In the genomic region with DNA sequence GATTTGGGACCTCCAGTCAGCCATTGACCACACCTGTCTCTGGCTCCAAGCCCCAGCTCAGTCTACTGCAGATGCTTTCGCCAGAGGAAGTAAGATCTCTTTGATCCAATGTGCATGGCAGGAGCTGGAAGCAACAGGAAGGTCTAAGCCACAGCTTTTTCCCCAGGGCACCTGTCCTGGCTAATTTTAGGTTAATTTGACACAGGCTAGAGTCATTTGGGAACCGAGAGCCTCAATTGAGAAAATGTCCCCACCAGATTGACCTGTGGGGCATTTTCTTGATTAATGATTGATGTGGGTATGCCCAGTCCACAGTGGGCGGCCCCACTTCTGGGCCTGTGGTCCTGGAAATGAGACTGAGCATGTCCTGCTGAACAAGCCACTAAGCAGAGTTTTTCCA, we compare ENCODE assay signal across 21 mouse cellular contexts.
A peak's percentile ranks its signal among the peaks of the same experiment; 100 is the strongest.
DNase-seq lines count a peak whose midpoint lies in the region; ATAC-seq lines count a peak whose summit lies in the region.
"Had no signal": no experiment of that assay in that cellular context is flagged by ENCODE, and none has a peak within 500 bp of the region (broad histone marks: within the 10 kb centered on the region; RNA-seq: fewer than 3 reads in every experiment).

No protein-coding gene starts in this region.

- ATAC-seq in forebrain, embryonic 11.5 days (replicated peaks; ENCODE audit: low FRiP score), result no peak
- ATAC-seq in forebrain, embryonic 14.5 days, result no peak
- ATAC-seq in midbrain, embryonic 11.5 days (ENCODE audit: low FRiP score), result no peak
- ATAC-seq in midbrain, embryonic 15.5 days (replicated peaks), result no peak
- ATAC-seq: activated CD4-positive, CD25-positive, alpha-beta regulatory T cell, adult 4 months; forebrain, embryonic 13.5 days; Patski had no signal

- intact Hi-C loops in left cerebral cortex, postnatal 4 days (cut with DNase I), result no loop called here

- H3K9me3 ChIP-seq in forebrain, embryonic 11.5 days (ENCODE audit: control insufficient read depth, low read length), result no peaks in the 10 kb centered on the region
- no peaks in the 10 kb centered on the region for H3K9me3 ChIP-seq in forebrain, embryonic 14.5 days (replicated peaks; ENCODE audit: control insufficient read depth, low read length)
- H3K9me3 ChIP-seq in midbrain, embryonic 11.5 days (ENCODE audit: control insufficient read depth, low read length), result no peaks in the 10 kb centered on the region
- no peaks in the 10 kb centered on the region for H3K9me3 ChIP-seq in midbrain, embryonic 15.5 days
- H3K9me3 ChIP-seq: forebrain, embryonic 13.5 days; heart, embryonic 15.5 days; hindbrain, embryonic 10.5 days; hindbrain, embryonic 15.5 days had no signal

- 82% methylated on average over 3 of the region's 3 CpGs for WGBS in forebrain, embryonic 11.5 days
- 84% methylated on average over 3 of the region's 3 CpGs for WGBS in forebrain, embryonic 14.5 days
- WGBS in midbrain, embryonic 11.5 days, result 81% methylated on average over 3 of the region's 3 CpGs
- 83% methylated on average over 3 of the region's 3 CpGs for WGBS in midbrain, embryonic 15.5 days

- no peaks in the 10 kb centered on the region for H3K36me3 ChIP-seq in forebrain, embryonic 11.5 days (ENCODE audit: control insufficient read depth, insufficient read depth, low read length)
- no peaks in the 10 kb centered on the region for H3K36me3 ChIP-seq in forebrain, embryonic 14.5 days (ENCODE audit: control insufficient read depth, insufficient read depth, low read length)
- no peaks in the 10 kb centered on the region for H3K36me3 ChIP-seq in midbrain, embryonic 11.5 days (ENCODE audit: control insufficient read depth, insufficient read depth, low read length)
- no peaks in the 10 kb centered on the region for H3K36me3 ChIP-seq in midbrain, embryonic 15.5 days (replicated peaks)
- H3K36me3 ChIP-seq: embryonic facial prominence, embryonic 13.5 days; heart, embryonic 15.5 days; hindbrain, embryonic 10.5 days; hindbrain, embryonic 15.5 days had no signal

- peak; percentile 23 for DNase-seq in forebrain, embryonic 11.5 days (ENCODE audit: low spot score)
- no peak for DNase-seq in forebrain, embryonic 14.5 days (ENCODE audit: low spot score)
- DNase-seq in kidney, adult 9 months, result peak; percentile 43
- no peak for DNase-seq in kidney, postnatal 14 days
- peak; percentile 53 for DNase-seq in midbrain, embryonic 11.5 days (ENCODE audit: low spot score, missing footprints)
- DNase-seq in left cerebral cortex, postnatal 4 days, result no peak
- DNase-seq: adrenal gland, postnatal 14 days; cerebellum, adult 11-12 months; cerebellum, adult 9-10 months; cerebellum, postnatal 36 days; gastrocnemius, adult 2 months; gastrocnemius, postnatal 25 days had no signal

- H3K27ac ChIP-seq in forebrain, embryonic 11.5 days (ENCODE audit: low read depth, low read length), result no peak overlapping the region
- no peak overlapping the region for H3K27ac ChIP-seq in forebrain, embryonic 14.5 days (ENCODE audit: low read depth, low read length)
- H3K27ac ChIP-seq in midbrain, embryonic 11.5 days (ENCODE audit: low read depth, low read length), result no peak overlapping the region
- no peak overlapping the region for H3K27ac ChIP-seq in midbrain, embryonic 15.5 days
- H3K27ac ChIP-seq: embryonic facial prominence, embryonic 13.5 days; forebrain, embryonic 13.5 days; gastrocnemius, adult 2 months; heart, embryonic 15.5 days; hindbrain, embryonic 10.5 days; hindbrain, embryonic 15.5 days had no signal

- no peak overlapping the region for H3K9ac ChIP-seq in forebrain, embryonic 11.5 days (ENCODE audit: low read length)
- no peak overlapping the region for H3K9ac ChIP-seq in forebrain, embryonic 14.5 days (ENCODE audit: low read length)
- no peak overlapping the region for H3K9ac ChIP-seq in midbrain, embryonic 11.5 days (ENCODE audit: low read length)
- H3K9ac ChIP-seq in midbrain, embryonic 15.5 days, result no peak overlapping the region
- H3K9ac ChIP-seq: embryonic facial prominence, embryonic 13.5 days; forebrain, embryonic 13.5 days; heart, embryonic 15.5 days; hindbrain, embryonic 15.5 days had no signal

- no peak overlapping the region for H3K4me2 ChIP-seq in forebrain, embryonic 11.5 days (ENCODE audit: low read depth, low read length, severe bottlenecking)
- H3K4me2 ChIP-seq in forebrain, embryonic 14.5 days (ENCODE audit: low read length), result no peak overlapping the region
- no peak overlapping the region for H3K4me2 ChIP-seq in midbrain, embryonic 11.5 days
- H3K4me2 ChIP-seq in midbrain, embryonic 15.5 days, result no peak overlapping the region
- H3K4me2 ChIP-seq: embryonic facial prominence, embryonic 13.5 days; forebrain, embryonic 13.5 days; heart, embryonic 11.5 days; heart, embryonic 15.5 days; hindbrain, embryonic 15.5 days had no signal

- H3K4me1 ChIP-seq in forebrain, embryonic 11.5 days (replicated peaks; ENCODE audit: control insufficient read depth, insufficient read depth, low read length), result no peaks in the 10 kb centered on the region
- 0 out of 2 replicates have a peak, but pooled peaks cover 2% of the 10 kb centered on the region for H3K4me1 ChIP-seq in forebrain, embryonic 14.5 days (ENCODE audit: control insufficient read depth, insufficient read depth, low read length)
- H3K4me1 ChIP-seq in midbrain, embryonic 11.5 days (ENCODE audit: control insufficient read depth, insufficient read depth, low read length), result no peaks in the 10 kb centered on the region
- peaks cover 3% of the 10 kb centered on the region; the same call in 1 of the 2 replicates for H3K4me1 ChIP-seq in midbrain, embryonic 15.5 days

- no peaks in the 10 kb centered on the region for H3K27me3 ChIP-seq in forebrain, embryonic 11.5 days (ENCODE audit: control insufficient read depth, insufficient read depth, low read length)
- H3K27me3 ChIP-seq in forebrain, embryonic 14.5 days (replicated peaks; ENCODE audit: control insufficient read depth, insufficient read depth, low read length), result no peaks in the 10 kb centered on the region
- no peaks in the 10 kb centered on the region for H3K27me3 ChIP-seq in midbrain, embryonic 11.5 days (ENCODE audit: control insufficient read depth, insufficient read depth, low read length)
- H3K27me3 ChIP-seq in midbrain, embryonic 15.5 days (replicated peaks), result no peaks in the 10 kb centered on the region
- H3K27me3 ChIP-seq: embryonic facial prominence, embryonic 13.5 days; forebrain, embryonic 13.5 days; heart, embryonic 15.5 days; hindbrain, embryonic 15.5 days; Patski had no signal

- no peak overlapping the region for H3K4me3 ChIP-seq in forebrain, embryonic 11.5 days (ENCODE audit: low read depth, low read length)
- no peak overlapping the region for H3K4me3 ChIP-seq in forebrain, embryonic 14.5 days (ENCODE audit: low read depth, low read length)
- no peak overlapping the region for H3K4me3 ChIP-seq in midbrain, embryonic 11.5 days (ENCODE audit: low read depth, low read length)
- no peak overlapping the region for H3K4me3 ChIP-seq in midbrain, embryonic 15.5 days
- H3K4me3 ChIP-seq: embryonic facial prominence, embryonic 13.5 days; forebrain, embryonic 13.5 days; gastrocnemius, adult 2 months; heart, embryonic 15.5 days; hindbrain, embryonic 10.5 days; hindbrain, embryonic 15.5 days had no signal

Comparison
In these comparisons a context has a peak if more than half of its experiments do, and no peak if none do; other contexts are left out.
1. DNase-seq: peak in forebrain, embryonic 11.5 days (single experiment), kidney, adult 9 months (single experiment) and midbrain, embryonic 11.5 days (single experiment); none in forebrain, embryonic 14.5 days (single experiment), kidney, postnatal 14 days (single experiment) and left cerebral cortex, postnatal 4 days (single experiment).